In the genomic region with DNA sequence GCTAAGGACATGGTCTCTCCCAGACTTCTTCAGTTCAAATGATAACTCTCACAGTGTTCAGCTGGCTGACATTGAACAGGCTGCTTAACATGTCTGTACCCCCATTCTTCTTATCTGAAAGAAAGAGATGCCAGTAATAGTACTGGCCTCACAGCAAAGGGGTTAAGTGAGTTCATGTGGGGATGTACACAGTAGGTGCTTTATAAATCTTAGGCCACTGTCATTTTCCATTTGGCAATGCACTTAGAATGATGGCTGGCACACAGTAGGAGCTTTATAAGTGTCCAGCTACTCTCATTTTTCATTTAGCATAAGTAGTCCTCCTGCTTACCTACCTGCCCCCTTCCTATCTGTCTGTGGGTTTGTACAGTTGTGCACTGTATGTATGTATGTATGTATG, we compare ENCODE assay signal across 30 mouse cellular contexts.
"Had no signal": no experiment of that assay in that cellular context is flagged by ENCODE, and none has a peak within 500 bp of the region (broad histone marks: within the 10 kb centered on the region; RNA-seq: fewer than 3 reads in every experiment).

No protein-coding gene starts in this region.

- H3K4me3 ChIP-seq: heart, embryonic 10.5 days; heart, embryonic 12.5 days; heart, embryonic 13.5 days; heart, embryonic 15.5 days; hindbrain, embryonic 10.5 days; hindbrain, embryonic 12.5 days; hindbrain, embryonic 13.5 days; hindbrain, embryonic 15.5 days; intestine, embryonic 15.5 days; kidney, embryonic 15.5 days; layer of hippocampus, adult 2 months; left cerebral cortex, adult 2 months had no signal

- H3K9ac ChIP-seq: heart, embryonic 12.5 days; heart, embryonic 13.5 days; heart, embryonic 15.5 days; hindbrain, embryonic 12.5 days; hindbrain, embryonic 13.5 days; hindbrain, embryonic 14.5 days; hindbrain, embryonic 15.5 days; intestine, embryonic 15.5 days; kidney, embryonic 15.5 days had no signal

- H3K9me3 ChIP-seq: heart, embryonic 10.5 days; heart, embryonic 12.5 days; heart, embryonic 13.5 days; heart, embryonic 15.5 days; hindbrain, embryonic 10.5 days; hindbrain, embryonic 12.5 days; hindbrain, embryonic 13.5 days; hindbrain, embryonic 15.5 days; intestine, embryonic 15.5 days; kidney, embryonic 15.5 days had no signal

- H3K4me1 ChIP-seq: heart, embryonic 10.5 days; heart, embryonic 12.5 days; heart, embryonic 13.5 days; heart, embryonic 15.5 days; hindbrain, embryonic 12.5 days; hindbrain, embryonic 13.5 days; intestine, embryonic 15.5 days; kidney, embryonic 15.5 days had no signal

- H3K4me2 ChIP-seq: heart, embryonic 11.5 days; heart, embryonic 12.5 days; heart, embryonic 13.5 days; heart, embryonic 15.5 days; hindbrain, embryonic 12.5 days; hindbrain, embryonic 13.5 days; hindbrain, embryonic 14.5 days; hindbrain, embryonic 15.5 days; intestine, embryonic 15.5 days; kidney, embryonic 15.5 days had no signal

- H3K27me3 ChIP-seq: heart, embryonic 15.5 days; hindbrain, embryonic 12.5 days; intestine, embryonic 15.5 days had no signal

- H3K36me3 ChIP-seq: heart, embryonic 10.5 days; heart, embryonic 12.5 days; heart, embryonic 13.5 days; heart, embryonic 15.5 days; hindbrain, embryonic 10.5 days; hindbrain, embryonic 12.5 days; hindbrain, embryonic 13.5 days; hindbrain, embryonic 15.5 days; intestine, embryonic 15.5 days; kidney, embryonic 15.5 days had no signal

- H3K27ac ChIP-seq: heart, embryonic 10.5 days; heart, embryonic 13.5 days; heart, embryonic 15.5 days; hindbrain, embryonic 10.5 days; hindbrain, embryonic 12.5 days; hindbrain, embryonic 13.5 days; hindbrain, embryonic 14.5 days; hindbrain, embryonic 15.5 days; hindbrain, postnatal 0 days; intestine, embryonic 15.5 days; kidney, embryonic 15.5 days; kidney, postnatal 0 days; layer of hippocampus, adult 2 months; left cerebral cortex, adult 2 months had no signal

- DNase-seq: heart, postnatal 10 days; heart, postnatal 36 days; heart, postnatal 4 days; kidney, adult 11 months; kidney, adult 18-20 months; kidney, adult 2 months; kidney, adult 8-10 months; kidney, adult 9 months; kidney, postnatal 10 days; kidney, postnatal 14 days; kidney, postnatal 25 days; kidney, postnatal 4 days; layer of hippocampus, adult 9-11 months; layer of hippocampus, postnatal 36 days had no signal
